Mouse (Mus musculus) hindbrain, embryonic 14.5 days (tissue): ENCODE results near the gene Gm20517. TPM values are rescaled to one million over a fixed set of nuclear protein-coding genes. Genes with fewer than 3 reads are reported as not detected.
"Not testable (repeated sequence)": the region's sequence is repeated elsewhere in the genome, so short reads cannot be mapped to it uniquely, and the experiment has no call there.

Source experiments
- ATAC-seq: fragments of 200-750 bp; cut with Nextera tagmentation; 2 replicates; pipeline ENCODE4 v1.8.0; 2017; ENCODE audit warnings: moderate number of reproducible peaks, mild to moderate bottlenecking, moderate TSS enrichment, moderate library complexity; ENCODE audit not compliant: low FRiP score
- DNase-seq: peaks from one replicate; pipeline ENCODE4 v3.0.0-alpha.2; 2015; ENCODE audit warnings: low spot score
- H3K27ac ChIP-seq: fragments of 300-500 bp; sonication (generic); 2 replicates; pipeline ENCODE4 v1.5.1; 2014; ENCODE audit warnings: mild to moderate bottlenecking, moderate library complexity
- H3K27me3 ChIP-seq: fragments of 300-500 bp; sonication (generic); 2 replicates; pipeline ENCODE4 v1.6.1; 2014; ENCODE audit warnings: mild to moderate bottlenecking, low read length, mixed read lengths; ENCODE audit not compliant: control insufficient read depth, insufficient read depth
- H3K36me3 ChIP-seq: fragments of 300-500 bp; sonication (generic); replicated peaks from 2 replicates; pipeline ENCODE4 v1.6.1; 2014; ENCODE audit not compliant: control insufficient read depth, insufficient read depth
- H3K4me1 ChIP-seq: fragments of 300-500 bp; sonication (generic); replicated peaks from 2 replicates; pipeline ENCODE4 v1.6.1; 2014; ENCODE audit warnings: antibody characterized with exemption, low read length, mixed read lengths; ENCODE audit not compliant: control insufficient read depth, insufficient read depth
- H3K4me2 ChIP-seq: fragments of 300-500 bp; sonication (generic); replicated peaks from 2 replicates; pipeline ENCODE4 v1.6.1; 2014; ENCODE audit warnings: mild to moderate bottlenecking, moderate library complexity
- H3K4me3 ChIP-seq: fragments of 300-500 bp; sonication (generic); replicated peaks from 2 replicates; pipeline ENCODE4 v1.5.1; 2014; ENCODE audit warnings: mild to moderate bottlenecking, low read length
- H3K9ac ChIP-seq: fragments of 300-500 bp; sonication (generic); 2 replicates; pipeline ENCODE4 v1.6.1; 2014
- H3K9me3 ChIP-seq: fragments of 300-500 bp; sonication (generic); 2 replicates; pipeline ENCODE4 v1.6.1; 2016; ENCODE audit warnings: low read length; ENCODE audit not compliant: control insufficient read depth
- WGBS: fragments of 180-500 bp; shearing (Covaris S2); extraction: QIAGEN DNeasy Blood & Tissue Kit; methylation state at CpG from one replicate; pipeline ENCODE4 v1.1.7; 2014; 5-methylcytosine and 5-hydroxymethylcytosine counted together
- polyA plus RNA-seq: library from polyadenylated mRNA; unstranded; fragments of >200 nt; fragmentation: Nextera tagmentation; extraction: Ambion mirVana; gene quantifications from 2 replicates; pipeline ENCODE4 v1.2.1, GENCODE M21; 2014

Gm20517 gene
- polyA plus RNA-seq, 1 experiment from 2014 or later = 3.0 TPM

DNA sequence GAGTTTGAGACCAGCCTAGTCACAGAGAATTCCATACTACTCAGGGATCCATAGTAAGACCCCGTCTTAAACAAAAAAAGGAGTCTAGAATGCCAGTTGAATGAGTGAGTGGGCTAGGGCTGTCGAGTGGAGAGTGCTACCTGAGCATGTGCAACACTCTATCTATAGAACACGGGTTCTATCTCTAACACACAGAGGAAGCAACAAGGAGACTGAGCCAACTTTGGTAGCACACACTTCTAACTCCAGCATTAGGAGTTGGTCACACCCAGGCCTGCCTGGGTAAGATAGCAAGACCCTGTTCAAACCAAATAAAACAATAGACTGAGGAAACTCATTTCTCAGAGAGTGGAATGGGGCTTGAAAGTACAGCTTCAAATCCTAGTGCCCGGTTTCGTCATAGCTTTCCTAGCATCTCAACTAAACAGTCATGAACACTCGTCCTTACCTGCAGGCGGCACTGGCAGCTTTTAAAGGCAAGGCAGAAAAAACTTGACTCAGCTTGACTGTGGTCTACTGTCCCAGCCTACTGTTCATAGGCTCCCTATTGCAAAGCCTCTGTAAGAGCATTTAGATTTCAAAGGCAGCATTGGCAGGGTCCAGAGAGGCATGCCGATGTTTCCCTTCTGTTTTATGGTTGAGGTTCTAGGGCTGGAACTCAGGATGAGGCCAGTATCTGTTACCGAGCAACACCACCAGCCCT lies 6.4 kb downstream of the Gm20517 start:
- Histone ChIP-seq H3K4me3 (no peak overlapping the region), H3K4me1 (peaks cover under 1% of the 10 kb centered on the region; the same call in 1 of the 2 replicates), H3K36me3 (peaks cover 82% of the 10 kb centered on the region), H3K27me3 (no peaks in the 10 kb centered on the region), H3K27ac (no peak overlapping the region), H3K4me2 (no peak overlapping the region), H3K9me3 (no peaks in the 10 kb centered on the region), H3K9ac (no peak overlapping the region)
- ATAC-seq = no peak
- no peak for DNase-seq
- WGBS = 94% methylated on average over 9 of the region's 9 CpGs

DNA sequence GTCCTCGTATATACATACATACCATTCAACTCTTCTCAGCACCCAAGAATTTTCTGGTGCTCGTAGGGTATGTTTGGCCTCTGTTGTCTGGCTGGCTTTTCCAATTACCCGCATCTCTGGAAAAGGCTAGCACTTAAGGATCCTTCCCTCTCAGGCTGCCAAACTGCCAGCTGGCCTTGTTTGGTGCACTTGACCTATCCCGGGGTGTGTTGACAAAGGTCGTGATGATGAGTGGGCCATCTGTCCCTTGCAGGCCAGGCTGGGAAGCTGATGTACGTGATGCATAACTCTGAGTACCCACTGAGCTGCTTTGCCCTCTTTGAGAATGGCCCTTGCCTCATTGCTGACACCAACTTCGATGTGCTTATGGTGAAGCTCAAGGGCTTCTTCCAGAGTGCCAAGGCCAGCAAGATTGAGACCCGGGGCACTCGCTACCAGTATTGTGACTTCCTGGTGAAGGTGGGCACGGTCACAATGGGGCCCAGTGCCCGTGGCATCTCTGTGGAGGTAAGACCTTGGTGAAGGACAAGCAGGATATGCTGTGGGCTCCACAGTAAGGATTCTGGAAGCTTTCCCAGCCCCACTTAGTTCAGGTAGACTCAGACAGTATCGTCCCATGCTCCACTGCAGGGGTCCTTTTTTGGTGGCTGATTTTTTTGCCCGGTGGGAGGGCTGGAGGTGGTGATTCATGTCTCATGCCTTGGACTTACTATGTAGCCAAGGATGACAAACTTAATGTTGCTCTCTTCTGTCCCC lies 7.3 kb downstream of the Gm20517 start:
- peaks cover 88% of the 10 kb centered on the region for H3K36me3 ChIP-seq
- no peak for ATAC-seq

DNA sequence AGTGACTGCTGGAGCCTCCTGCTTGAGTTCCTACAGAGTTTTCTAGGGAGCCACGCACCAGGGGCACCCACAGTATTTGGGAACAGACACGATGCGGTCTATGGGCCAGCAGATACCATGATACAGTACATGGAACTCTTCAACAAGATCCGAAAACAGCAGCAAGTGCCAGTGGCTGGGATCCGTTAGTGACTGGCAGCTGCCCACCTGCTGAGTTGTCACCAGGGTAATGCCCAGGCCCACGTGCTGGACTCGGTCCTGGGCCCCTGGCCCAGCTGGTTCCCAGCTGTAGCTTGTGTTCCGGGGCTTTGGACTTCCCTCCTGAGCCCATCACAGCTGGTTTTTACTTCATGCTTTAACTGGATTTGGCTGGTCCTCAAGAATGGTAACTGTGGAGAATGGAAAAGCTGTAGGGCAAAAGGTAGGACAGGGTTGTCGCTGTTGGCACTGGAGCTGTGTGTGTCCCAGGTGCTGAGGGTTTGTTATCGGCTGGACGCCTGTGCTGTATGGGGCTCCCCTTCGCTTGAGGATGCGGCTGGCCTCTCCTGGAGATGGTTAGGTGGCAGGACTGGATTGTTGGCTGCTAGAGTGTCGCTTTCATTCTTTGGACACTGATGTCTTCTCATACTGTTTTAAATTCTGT lies 11.6 kb downstream of the Gm20517 start:
- H3K9me3 ChIP-seq = no peaks in the 10 kb centered on the region
- H3K27ac ChIP-seq = no peak overlapping the region
- no peak overlapping the region for H3K4me2 ChIP-seq
- no peaks in the 10 kb centered on the region for H3K27me3 ChIP-seq
- peaks cover 78% of the 10 kb centered on the region for H3K36me3 ChIP-seq
- H3K4me3 ChIP-seq = no peak overlapping the region
- ATAC-seq (no peak), DNase-seq (no peak)
- 94% methylated on average over 14 of the region's 14 CpGs for WGBS
- no peak overlapping the region for H3K9ac ChIP-seq
- H3K4me1 ChIP-seq = peaks cover 1% of the 10 kb centered on the region; the same call in 1 of the 2 replicates

More for the DNA sequence above, 7.3 kb downstream of the Gm20517 start:
- Histone ChIP-seq H3K9me3 (no peaks in the 10 kb centered on the region), H3K4me2 (no peak overlapping the region), H3K27ac (no peak overlapping the region), H3K9ac (no peak overlapping the region), H3K4me3 (no peak overlapping the region), H3K27me3 (no peaks in the 10 kb centered on the region), H3K4me1 (no peaks in the 10 kb centered on the region)
- no peak for DNase-seq
- WGBS = 88% methylated on average over 13 of the region's 13 CpGs

DNA sequence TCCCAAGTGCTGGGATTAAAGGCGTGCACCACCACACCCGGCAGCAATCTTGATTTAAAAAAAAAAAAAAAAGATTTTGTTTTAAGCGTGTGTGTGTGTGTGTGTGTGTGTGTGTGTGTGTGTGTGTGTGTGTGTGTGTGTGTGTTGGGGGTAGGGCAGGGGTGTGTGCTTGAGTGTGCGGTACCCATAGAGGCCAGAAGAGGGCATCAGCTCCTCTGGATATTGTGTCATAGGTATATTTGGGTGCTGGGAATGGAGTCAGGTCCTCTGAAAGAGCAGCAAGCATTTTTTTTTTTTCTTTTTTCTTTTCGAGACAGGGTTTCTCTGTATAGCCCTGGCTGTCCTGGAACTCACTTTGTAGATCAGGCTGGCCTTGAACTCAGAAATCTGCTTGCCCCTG lies 13.2 kb downstream of the Gm20517 start:
- 96% methylated on average over 5 of the region's 5 CpGs for WGBS
- not testable (repeated sequence) for ATAC-seq, H3K4me1 ChIP-seq, H3K27me3 ChIP-seq, DNase-seq, H3K9ac ChIP-seq, H3K4me3 ChIP-seq, H3K9me3 ChIP-seq, H3K4me2 ChIP-seq, H3K27ac ChIP-seq
- peaks cover 66% of the 10 kb centered on the region for H3K36me3 ChIP-seq

DNA sequence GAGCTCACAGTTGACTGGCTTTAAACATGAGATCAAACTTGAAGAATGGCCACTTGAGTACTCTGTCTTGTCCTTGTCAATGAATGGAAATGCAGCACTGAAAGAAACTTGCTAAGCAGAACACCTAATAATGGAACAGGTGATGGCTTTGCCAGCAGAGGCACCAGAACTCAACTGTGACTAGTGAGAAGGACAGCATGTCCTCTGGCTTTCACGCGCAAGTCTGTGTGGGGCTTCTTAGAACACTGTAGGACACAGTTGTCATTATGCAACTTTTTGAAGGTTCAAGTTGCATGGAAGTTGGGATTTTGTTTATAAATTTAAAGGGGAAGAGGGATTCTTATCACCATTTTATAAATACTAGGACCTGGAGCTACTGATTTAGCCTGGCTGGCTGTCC lies 13.7 kb downstream of the Gm20517 start:
- no peaks in the 10 kb centered on the region for H3K9me3 ChIP-seq
- no peak overlapping the region for H3K4me3 ChIP-seq
- no peak overlapping the region for H3K27ac ChIP-seq

DNA sequence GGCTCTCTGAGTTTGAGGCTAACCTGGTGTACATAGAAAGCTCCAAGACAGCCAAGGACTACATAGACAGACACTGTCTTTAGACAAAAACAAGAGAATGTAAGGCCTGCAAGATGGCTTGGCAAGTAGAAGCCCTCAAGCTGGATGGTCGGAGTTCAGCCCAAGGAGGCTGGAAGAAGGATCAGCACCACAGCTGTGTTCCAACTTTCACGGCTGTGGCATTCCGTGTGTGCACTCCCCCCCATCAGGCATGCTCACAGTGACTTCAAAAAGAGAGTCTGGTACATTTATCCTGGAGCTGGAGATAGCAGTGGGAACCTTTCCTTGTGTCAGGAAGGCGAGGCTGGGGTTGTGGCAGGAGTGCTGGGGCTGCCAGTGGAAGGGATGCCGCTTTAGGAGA lies 14.6 kb downstream of the Gm20517 start:
- no peak overlapping the region for H3K4me3 ChIP-seq
- H3K9me3 ChIP-seq = no peaks in the 10 kb centered on the region
- WGBS = 95% methylated on average over 5 of the region's 5 CpGs
- no peak overlapping the region for H3K4me2 ChIP-seq
- DNase-seq (no peak), ATAC-seq (no peak)
- no peak overlapping the region for H3K9ac ChIP-seq
- peaks cover 51% of the 10 kb centered on the region for H3K36me3 ChIP-seq
- no peaks in the 10 kb centered on the region for H3K27me3 ChIP-seq
- peaks cover 12% of the 10 kb centered on the region for H3K4me1 ChIP-seq
- H3K27ac ChIP-seq = no peak overlapping the region

More for the DNA sequence above, 13.7 kb downstream of the Gm20517 start:
- whole genome bisulfite sequencing = 97% methylated on average over 2 of the region's 2 CpGs
- Histone ChIP-seq H3K4me1 (peaks cover 7% of the 10 kb centered on the region; the same call in 1 of the 2 replicates), H3K27me3 (no peaks in the 10 kb centered on the region), H3K36me3 (peaks cover 61% of the 10 kb centered on the region), H3K4me2 (no peak overlapping the region), H3K9ac (no peak overlapping the region)
- ATAC-seq = no peak
- no peak for DNase-seq

DNA sequence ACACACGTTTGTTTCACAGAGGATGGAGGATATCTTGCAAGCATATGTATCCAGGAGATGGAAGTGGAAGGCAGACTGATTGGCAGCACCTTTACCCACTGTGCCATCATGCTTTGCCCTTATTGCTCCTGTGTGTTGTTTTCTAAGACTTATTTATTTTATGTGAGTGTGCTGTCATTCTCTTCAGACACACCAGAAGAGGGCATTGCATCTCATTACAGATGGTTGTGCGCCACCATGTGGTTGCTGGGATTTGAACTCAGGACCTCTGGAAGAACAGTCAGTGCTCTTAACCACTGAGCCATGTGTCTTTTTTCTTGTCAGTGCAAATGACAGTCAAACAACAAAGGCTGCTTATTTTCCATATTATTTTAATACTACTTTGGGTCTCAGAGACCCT lies 16.4 kb downstream of the Gm20517 start:
- no peak for DNase-seq
- Histone ChIP-seq H3K4me1 (peaks cover 30% of the 10 kb centered on the region), H3K4me2 (peak overlapping the region; percentile 57; the same call in 1 of the 2 replicates), H3K4me3 (no peak overlapping the region), H3K9me3 (no peaks in the 10 kb centered on the region), H3K9ac (no peak overlapping the region), H3K27ac (no peak overlapping the region), H3K36me3 (peaks cover 34% of the 10 kb centered on the region), H3K27me3 (no peaks in the 10 kb centered on the region)
- 83% methylated on average over 2 of the region's 2 CpGs for WGBS
- ATAC-seq = no peak

DNA sequence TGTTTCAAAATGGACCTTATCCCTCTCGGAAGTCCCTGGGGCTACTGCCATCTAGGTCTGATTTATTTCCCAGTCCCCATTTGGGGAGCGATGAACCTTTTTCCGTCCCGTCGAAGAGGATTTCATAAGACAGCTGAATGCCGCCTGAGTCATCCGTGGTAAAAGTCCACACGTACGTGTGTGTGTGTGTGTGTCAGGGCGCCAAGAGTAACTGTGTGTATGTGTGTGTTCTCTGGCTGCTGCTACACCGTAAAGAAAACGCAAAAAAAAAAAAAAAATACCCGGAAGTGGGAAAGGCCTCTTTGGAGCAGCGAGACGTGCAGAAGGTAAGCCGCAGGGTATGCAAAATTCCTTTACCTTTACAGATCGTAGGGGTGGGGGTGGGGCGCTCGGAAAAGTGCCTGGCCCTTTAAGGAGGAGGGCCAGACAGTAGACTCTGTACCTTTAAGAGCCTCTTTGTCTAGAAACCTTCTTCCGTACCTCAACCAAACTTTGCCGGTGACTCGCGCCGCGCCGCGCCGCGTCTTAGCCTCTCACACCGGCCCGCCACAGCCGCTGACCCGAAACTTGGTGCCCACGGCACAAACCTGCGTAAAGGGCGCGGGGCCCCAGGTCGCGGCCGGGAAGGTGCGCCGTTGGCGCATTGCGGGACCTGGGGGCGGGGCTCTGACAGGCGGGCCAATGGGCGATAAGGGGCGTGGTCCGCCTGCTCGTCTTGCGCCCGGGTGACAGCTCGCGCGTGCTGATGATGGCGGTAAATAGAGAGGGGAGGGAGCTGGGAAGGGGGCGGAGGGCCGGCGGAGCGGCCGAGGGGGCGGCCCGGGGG lies 17.7 kb downstream of the Gm20517 start:
- Histone ChIP-seq H3K4me3 (peak overlapping the region; percentile 55), H3K9ac (peak overlapping the region; percentile 69), H3K36me3 (peaks cover 21% of the 10 kb centered on the region), H3K4me2 (peak overlapping the region; percentile 59), H3K27ac (peak overlapping the region; percentile 93), H3K27me3 (no peaks in the 10 kb centered on the region), H3K4me1 (peaks cover 31% of the 10 kb centered on the region), H3K9me3 (no peaks in the 10 kb centered on the region)
- under 1% methylated on average over 63 of the region's 63 CpGs for WGBS
- DNase-seq (peak; percentile 93), ATAC-seq (peak; percentile 96)
